Mouse (Mus musculus) ES-CJ7 (cell line): ENCODE results near the gene Smim4.

Experiments used
- DNase-seq: peaks from one replicate; pipeline ENCODE4 v3.0.0; 2011; ENCODE audit warnings: low read depth, low spot score

Gene Smim4

DNA sequence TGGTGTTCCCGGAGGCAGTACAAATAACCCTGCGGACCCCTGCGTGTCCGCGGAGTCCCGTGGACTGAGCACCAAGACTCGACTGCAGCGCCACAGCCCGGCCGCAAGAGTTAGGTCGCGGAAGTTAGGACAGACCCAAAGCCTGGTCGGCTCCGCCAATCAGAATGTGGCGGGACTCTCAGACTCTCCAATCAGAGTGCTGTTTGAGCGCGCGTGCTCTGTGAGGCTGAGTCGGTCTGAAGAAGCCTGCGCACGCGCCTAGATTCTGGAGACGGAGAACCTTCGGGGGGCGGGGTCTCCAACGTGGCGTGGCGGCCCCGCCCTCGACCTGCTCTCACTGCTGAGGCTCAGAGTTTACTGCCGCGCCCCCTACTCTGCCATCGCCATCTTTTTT lies at the start of gene Smim4:
Gene Smim4, minus strand, starts transcription at position 131 of the 394 bp plus-strand sequence.
- DNase-seq, result peak; percentile 99

DNA sequence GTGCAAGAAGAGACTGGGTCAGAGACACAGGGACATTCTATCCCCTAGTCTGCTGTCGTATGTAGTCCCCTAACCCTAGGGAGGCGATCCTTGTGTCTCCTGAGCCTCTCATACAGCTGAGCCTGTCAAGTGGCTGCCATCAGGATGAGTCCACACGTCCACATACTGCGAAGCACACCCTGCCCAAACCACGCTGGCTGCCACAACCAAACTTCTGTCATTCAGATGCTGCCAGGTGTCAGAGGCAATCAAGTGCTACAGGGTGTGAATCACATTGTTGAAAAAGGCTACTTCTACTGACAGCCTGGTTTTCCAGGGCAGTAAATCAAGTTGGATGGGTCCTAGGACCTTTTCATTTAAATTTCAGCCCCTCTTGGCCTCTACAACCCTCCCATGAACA lies 49.0 kb upstream of the Smim4 start:
- DNase-seq, result no peak

DNA sequence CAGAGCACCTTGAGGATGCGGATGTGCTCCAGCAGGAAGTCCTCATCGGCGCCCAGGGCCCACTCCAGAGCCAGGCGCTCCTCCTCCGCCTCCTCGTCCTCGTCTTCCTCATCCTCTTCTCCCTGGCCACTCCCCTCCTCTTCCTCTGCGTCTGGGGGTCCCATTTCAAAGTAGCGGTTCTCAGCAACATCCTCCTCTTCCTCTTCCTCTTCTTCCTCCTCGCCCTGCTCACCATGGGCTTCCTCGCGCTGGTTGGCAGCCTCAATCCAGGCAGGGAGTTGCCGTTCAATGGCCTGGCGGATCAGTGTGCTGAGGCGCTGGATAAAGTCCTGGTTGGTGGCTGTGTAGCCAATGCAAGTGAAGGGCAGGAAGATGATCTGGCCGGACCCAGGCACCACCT lies 48.5 kb upstream of the Smim4 start:
- no peak for DNase-seq

DNA sequence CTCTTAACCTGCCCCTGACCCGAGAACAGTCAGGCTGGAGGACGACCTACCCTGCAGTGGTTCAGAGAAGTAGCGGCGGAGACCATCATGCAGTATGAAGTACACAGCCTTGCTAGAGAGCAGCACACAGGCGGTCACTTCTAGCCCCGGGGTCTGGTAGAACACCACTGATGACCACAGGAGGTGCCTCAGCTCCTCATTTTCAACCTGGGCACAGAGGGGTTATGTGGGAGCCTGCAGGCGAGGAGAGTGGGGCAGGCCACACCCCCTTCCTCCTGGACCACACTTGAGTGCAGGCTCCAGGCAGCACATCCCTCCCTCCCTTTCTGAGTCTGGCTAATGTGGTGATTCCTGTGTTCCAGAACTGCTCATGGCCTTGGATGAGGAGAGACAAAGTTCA lies 44.8 kb upstream of the Smim4 start:
- no peak for DNase-seq

DNA sequence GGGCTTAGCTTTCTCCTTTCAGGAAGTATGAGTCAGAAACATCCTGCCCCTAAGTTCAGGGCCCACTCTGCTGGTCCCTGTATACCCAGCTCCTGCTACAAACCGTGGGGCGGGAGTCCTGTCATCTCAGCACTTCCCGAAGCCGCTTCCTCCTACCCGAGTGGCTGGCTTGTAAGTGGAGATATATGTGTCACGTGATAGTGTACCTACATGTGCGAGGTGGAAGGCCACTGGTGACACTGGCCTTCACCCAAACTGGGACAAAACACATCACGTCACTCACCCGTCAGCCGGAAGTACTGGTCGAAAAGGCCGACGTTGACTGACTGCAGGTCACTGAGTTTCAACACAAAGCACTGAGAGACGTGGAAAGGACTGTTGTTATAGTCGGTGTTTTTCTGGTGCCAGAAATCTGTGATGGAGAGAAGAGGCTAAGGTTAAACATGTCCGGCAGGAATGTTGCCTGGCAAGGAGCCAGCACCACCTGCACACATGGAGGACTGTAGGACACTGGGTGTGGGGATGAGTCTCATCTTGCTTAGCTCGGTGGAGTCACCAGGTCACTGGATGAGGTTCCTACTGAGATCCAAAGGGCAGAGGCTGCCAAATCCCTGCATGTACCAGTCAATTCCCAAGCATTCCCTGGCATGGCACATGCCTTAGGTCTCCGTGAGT lies 44.2 kb upstream of the Smim4 start:
- DNase-seq, result no peak

DNA sequence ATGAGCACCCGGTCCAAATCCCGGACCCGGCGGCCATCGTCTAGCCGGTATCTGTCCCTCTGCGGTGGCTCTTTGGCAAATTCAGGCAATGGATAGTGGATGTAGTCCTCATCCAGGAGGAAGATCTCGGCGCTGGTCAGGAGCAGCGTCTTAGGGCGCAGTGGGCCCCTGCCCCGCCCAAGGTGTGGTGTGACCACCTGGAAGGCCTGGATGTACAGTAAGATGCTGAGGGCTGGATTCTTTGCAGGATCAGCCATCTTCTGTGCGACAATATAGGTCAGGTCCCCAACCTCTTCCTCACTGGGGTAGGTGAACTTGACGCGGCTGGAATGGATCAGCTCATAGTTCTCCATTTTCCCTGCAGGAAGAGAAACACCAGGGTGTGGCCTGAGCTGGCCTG lies 43.1 kb upstream of the Smim4 start:
- no peak for DNase-seq

DNA sequence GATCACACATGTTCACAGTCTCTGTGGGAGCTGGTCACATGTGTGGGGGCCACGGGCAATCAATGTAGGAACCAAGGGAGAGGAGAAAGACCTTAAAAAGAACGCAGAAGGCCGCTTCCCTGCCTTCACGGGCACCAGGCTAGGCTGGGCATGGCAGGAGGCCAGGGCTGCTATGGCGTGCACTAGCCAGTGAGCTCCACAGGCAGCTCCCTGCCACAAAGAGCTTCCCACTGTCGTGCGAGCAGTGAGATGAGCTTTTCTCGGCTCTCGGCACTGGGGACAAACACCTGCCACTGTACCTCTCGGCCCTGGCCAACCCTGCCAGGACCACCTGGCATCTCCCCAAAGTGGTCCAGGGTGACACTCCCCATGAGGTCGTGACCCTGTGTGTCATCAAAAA lies 42.6 kb upstream of the Smim4 start:
- DNase-seq, result no peak

DNA sequence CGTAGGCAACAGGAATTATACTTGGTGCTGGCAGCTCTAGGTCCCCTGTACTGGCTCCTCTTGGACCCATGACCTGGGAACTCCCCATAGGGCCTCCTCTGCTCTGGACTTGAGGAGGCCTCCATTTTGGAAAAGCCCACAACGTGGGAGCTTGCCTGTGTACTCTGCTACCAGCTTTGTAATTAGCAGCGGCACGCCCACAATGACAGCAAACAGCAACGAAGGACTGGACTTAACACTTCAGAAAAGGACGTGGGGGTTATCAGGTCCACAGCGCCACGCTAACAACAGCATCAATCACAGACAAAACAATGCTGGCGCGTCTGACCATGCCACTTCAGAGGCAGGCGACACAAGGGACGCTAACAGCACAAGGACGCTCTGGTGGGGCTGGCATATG lies 42.2 kb upstream of the Smim4 start:
- no peak for DNase-seq

DNA sequence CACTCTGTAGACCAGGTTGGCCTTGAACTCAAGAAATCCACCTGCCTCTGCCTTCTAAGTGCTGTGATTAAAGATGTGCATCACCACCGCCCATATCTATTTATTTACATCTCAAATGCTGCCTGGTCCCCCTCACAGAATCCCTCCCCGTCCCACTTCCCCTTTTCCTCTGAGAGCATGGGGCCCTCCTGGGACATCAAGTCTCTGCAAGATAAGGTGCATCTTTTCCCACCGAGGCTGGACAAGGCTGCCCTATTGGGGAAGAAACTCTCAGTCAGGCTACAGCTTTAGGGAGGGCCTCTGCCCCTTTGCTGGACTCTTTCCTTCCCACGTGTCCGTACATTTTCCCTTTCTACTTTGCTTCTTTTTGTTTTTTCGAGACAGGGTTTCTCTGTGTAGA lies 40.8 kb upstream of the Smim4 start:
- no peak for DNase-seq

DNA sequence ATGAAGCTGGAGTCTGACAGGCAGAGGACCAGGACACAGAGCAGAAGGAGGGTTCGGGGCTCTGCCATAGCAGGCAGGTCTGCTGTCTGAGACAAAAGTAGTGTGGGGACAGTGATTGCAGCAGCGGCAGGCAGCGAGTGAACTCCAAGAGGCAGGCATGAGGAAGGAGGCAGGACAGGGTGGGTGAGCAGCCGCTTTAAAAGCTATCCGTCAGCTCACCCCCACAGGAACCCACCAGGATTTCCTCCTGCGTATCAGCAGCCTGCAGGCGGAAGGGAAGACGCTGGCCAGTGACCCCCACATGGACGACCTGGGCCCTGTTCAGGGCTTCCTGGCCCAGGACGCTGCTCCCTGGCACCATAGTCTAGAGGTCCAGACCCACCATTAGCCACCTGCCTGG lies 39.7 kb upstream of the Smim4 start, which contains the start of gene Stab1:
Gene Stab1, minus strand, starts transcription at position 217 of the 400 bp plus-strand sequence.
- no peak for DNase-seq

DNA sequence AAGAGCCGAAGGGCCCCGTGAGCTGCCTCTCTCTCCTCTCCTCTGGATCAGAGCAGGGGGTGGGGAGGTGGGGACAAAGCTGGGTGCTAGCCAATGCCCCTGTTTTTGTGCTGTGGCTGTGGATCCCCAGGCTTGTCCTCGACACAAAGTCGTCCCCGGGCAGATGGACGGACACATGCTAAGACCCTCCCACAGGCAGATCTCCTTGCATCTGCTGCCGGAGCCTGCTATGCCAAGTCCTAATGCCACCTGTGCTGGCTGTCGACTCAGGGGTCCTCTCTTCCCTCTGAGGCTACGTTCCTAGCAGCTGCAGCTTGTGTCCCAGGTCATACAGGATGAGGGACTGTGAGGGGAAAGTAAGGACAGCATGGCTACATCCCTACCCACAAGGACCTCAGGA lies 38.1 kb upstream of the Smim4 start:
- no peak for DNase-seq

DNA sequence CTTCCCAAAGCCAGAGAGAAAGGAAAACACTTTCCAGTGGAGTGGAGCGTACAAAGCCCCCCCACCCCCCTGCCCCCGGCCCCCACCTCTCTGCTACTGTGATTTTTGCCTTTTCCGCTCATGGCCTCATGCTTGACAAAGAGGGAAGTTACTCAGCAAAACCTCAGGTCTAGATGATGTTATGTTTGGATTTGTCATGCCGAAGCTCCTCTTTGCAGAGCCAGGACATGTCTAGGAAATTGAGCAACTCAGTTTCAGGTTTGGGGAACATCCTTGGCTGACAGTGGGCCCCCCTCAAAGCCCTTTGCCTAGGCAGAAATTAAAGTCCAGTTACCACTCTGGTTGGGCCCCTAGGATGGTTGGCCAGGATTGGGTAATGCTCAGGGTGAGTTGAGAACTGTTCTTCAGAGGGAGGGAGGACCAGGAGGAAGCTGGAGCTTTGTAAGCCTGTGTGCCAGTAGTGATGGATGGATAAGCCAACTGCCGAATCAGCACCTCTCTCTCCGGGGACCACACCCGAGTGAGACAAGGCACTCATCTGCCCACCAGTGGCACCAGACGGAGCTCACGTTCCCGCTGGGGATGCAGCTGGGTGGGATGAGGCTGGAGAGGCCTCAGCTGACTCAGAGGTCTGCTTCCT lies 37.4 kb upstream of the Smim4 start:
- DNase-seq, result no peak

DNA sequence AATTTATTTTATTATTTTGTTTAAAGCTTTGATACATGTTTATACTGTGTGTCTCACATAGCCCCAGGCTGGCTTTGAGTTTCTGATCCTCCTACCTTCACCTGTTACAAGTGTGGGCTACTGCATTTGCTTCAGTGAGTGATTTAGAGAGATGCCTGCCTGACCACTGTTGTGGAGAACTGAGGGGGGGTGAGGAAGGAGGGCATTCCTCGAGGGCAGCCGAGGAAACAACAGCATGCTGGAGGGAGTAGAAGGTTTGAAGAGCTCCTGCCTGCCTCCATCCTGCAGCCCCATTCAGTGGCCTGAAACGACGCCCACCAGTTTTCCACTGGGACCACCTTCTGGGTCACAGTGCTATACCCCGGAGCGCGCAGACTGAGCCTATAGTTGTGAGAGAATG lies 36.7 kb upstream of the Smim4 start:
- DNase-seq, result no peak

DNA sequence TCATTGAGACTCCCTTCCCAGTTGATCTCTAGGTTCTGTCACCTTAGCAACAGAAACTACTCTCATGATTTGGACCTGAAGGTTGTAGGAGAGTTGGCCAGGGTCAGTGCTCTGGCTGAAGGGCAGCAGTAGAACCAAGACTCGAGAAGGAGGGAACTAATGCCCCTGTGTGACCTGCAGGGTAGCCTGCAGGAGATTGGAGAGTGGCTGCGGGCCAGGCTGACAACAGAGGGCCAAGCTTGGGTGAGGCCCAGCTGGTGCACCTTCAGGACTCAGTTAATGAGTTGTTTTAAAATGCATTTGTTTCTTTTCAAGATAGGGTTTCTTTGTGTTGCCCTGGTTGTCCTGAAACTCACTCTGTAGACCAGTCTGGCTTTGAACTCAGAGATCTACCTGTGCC lies 36.3 kb upstream of the Smim4 start:
- DNase-seq, result no peak

DNA sequence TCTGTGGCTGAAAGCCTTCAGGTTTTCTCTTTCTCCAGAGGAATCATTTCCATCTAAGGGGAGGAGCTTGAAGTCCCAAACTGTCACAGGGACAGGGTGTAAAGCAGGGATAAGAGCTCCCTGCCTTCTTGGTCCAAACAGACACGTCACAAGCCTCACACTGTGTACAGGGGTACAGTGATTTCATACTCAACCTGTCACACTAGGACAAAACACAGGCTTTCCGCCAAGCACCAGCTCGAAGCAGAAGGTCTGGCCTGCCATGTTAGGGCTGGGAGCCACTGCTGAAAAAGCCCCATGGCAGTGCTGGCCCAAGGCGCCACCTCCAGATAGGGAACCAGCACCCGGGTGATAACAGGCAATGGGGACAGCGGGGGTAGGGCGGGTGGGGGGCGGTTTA lies 35.3 kb upstream of the Smim4 start:
- no peak for DNase-seq

DNA sequence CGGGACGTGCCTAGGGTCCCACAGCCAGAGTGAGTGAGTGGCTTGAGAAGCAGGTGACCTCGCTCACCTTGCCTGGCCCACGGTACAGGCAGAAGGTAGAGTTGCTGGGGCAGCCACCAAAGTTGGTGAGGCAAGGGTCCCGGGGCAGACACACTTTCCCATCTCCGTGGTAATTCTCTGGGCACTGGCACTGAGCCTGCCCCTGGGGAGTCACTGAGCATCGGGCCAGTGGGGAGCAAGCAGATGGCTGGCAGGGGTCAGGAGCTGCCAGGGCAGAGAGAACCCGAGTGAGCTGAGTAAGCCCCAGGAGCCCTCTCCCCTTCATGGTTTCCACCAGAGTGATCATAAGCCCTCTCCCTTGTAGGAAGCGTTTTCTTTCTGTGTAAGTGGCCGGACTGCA lies 32.9 kb upstream of the Smim4 start:
- DNase-seq, result no peak

DNA sequence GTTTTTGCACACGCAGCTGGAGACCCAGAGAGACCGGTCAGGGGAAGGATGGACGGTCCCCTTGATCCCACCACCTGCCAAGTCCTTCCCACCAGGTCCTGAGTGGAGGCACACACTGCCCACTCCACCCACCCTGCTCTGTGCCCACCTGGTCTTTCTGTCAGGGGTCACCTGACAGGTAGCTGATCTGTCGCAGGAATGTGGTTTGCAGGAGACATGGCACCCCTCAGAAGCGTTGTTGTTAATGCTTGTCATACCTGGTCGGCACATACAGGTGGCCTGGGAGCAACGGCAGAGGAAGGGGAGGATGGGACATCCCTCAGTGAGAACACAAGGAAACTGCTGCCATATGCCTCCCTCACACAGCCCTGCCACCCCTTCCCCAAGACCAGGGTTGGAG lies 32.4 kb upstream of the Smim4 start:
- no peak for DNase-seq

DNA sequence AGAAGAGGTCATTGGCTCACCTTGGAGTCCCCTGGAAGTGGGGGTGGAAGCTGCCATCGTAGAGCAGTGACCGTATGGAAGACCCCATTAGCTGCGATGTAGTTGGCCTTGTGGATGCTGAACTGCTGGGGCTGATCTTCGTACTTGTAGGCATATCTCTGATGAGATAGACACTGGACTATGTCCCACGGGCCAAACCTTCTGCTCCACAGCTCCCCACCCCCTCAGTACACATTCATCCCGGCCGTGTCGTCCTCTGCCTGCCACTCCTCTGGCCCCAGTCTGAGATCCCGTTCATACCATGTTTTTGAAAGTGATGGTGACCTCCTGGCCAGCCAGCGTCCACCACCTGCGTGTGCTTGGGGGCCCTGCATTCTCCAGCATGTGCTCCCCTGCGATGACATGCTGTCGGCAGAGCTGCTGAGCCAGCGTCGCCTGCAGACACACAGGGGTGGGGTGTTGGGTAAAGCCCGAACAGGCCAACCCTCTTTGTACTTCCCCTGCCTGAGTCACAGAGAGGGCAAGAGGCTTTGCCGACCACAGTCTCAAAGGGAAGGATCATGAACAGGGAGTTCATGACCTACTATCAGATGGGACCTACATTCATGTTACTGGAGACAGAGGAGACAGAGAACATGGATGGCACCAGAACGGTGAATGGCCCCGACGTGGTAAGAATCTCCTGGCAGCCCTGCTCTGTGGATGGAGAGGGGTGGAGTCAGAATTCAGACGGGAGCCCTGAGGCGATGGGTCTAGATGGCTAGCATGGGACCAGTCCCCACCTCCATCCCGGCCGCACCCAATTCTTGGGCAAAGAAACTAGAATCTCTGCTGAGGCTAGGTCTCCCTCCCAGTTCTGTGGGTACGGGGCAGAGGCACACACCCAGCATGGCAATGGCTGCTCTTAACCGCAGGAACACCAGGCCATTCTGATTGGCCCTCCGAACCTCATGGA lies 31.7 kb upstream of the Smim4 start:
- no peak for DNase-seq

DNA sequence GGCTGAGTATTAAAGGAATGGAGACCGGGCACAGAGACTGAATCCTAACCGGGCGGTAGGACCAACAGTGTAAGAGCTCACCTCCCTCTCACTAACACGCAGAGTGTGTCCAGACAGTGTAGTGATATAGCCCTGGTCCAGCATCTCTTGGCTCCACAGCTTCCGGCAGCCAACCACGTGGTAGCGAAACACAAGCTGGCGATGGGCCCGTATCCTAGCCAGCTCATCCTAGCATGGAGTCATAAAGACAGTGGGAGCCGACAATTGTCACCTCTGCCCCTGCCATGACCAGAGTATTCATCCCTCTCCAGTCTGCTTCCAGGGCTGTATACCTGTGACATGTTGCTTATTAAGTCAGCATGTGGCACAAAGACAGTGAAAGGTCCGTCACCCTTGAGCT lies 16.9 kb upstream of the Smim4 start:
- no peak for DNase-seq

DNA sequence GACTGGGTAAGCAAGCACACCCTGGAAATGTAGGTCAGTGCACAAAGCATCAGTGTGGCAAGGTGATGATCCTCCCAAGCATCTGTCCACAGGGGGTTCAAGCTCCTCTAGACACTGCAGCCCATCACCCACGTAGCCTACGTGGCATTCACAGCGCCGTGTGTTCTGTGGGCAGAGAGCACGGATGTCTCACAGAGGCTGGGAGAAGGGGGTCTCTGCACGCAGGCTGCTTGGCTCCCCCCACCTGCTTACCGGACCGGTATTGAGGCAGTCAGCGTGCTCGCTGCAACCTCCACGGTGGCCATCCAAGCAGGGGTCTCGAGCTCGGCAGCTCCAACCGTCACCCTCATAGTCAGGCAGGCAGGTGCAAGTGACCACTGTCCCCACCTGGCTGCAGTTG lies 12.3 kb upstream of the Smim4 start:
- no peak for DNase-seq

DNA sequence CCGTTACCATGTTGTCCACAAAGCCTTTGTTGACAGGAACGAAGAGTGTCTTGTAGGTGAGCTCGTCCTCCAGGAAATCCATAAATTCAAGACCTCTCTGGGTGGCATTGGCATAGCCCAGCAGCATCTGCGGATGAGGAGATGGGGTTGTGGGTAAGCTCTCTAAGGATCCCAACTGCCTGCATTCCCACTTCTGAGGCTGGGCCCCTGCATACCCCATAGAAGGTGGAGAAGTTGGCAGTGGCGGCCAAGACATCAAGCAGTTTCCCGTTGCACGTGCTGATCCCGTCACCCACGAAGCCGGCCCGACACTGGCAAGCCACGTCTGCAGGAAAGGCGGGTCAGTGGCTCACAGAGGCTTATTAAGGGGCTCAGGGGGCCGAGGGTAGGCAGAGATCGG lies 11.4 kb upstream of the Smim4 start:
- DNase-seq, result no peak

DNA sequence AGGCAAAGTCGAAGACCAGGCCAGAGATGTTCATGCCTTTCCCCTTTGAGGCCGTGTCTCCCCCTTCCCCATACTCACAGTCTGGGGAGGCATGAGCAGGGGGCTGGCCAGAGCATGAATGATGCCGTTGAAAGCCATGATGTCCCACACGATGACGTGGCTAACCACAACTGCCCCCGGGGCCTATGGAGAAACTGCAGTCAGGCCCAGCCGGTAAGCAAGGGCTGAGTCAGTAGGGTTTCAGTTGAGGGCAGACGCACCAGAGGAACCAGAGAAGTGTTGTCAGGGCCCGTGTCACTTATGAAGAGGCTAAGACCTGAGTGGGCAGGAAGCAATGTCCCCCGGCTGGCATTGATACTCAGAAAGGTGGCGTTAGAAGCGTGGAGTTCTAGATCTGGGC lies 10.9 kb upstream of the Smim4 start:
- DNase-seq, result no peak
